Mouse (Mus musculus) CH12F3 (cell line): ENCODE results near the gene Zfp488.

Experiments used
- in situ Hi-C: fragments of 300-500 bp; cut with MboI; formaldehyde crosslinking; loops from 2 replicates; pipeline ENCODE4 v1.14.3; 2020; ENCODE audit warnings: low sequenced_read_pairs

Gene Zfp488

DNA sequence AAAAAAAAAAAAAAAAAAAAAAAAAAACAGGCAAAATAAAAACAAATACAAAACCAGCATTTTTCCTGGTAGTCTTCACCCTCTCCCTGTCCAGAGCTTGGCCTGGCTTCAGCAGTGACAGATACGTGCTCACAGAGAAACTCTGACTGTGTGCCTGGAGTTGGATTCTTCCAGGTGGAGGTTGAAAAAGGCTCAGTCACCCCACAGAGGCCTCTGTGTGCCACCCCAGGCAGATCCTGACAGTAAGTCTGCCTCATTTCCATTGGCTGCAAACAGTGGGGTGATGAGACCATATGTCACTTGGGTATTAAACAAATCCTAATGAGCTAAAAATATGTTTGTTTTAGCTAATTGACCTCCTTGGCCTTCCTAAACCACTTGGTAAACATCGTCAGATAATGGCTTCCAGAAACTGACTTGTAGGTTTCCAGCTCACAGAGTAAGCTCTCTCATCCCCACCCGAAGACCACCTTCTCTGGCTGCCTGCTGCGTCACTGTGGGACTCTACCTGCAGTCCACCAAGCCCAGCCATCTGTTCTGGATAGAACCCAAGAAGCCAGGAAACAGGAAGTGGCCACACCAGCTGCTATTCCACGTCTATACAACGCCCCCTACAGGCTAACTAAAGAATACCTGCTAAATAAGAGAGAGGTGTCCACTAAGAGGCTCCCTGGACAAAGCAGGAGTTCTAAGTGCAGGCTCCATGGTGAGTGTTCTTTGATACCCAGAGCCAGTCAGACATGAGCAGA is 26.2 kb downstream of the Zfp488 start:
- in situ Hi-C loops = no loop called here

DNA sequence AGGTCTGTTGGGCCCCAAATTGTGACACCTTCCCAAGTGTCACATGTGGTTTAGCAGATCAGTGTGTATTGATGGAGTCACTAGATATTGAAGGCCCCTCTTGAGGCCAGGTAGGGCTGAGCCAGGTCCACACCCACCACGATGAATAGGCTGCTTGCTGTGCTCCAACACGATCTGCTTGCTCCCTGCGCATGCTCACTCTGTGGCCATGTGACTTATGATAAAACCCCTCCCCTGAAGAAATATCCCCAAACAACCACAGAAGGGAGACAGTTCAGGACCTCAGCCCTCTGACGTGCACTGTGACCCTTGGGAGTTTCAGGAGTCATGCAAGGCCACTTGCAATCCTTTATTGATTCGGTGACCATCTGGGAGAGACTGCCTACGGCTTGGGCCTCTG is 32.4 kb downstream of the Zfp488 start:
- in situ Hi-C loops = no loop called here

DNA sequence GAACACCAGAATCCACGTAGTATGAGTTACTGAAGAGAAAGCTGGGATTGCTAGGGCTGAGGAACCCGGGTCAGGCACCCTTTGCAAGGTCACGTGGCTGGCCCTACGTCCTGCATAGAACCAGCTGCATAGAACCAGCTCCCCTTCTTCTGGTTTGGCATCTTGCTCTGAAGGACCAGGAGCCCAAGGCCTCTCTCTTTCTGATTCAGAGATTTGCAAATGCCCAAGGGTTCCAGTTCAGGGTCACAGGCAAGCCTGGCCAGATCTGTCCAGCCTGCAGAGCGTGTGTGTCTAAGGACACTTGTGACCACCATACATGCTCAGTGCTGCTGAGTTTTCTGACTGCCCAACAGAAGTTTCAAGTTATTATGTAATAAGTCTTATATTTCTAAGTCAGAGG is 36.3 kb downstream of the Zfp488 start:
- in situ Hi-C loops = no loop called here

DNA sequence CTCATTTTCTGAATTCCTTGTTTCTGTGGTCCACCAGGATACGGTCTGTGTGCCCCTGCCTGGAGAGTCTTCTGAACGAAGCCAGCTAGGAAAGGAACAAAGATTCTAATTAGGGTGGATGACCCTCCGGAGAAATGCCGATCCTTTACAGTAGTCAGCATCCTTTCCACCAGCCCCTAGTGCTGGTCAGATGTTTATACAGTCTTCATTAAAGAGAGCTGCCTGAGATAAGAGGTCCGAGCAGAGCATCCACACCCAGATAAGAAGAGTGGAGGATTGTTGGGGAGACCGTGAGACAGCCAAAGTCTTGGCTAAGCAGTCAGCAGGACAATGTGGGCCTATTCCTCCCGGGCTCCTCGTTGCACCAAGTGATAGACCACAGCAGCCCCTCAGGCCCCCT is 37.8 kb downstream of the Zfp488 start, which contains the start of gene Gdf2:
Gene Gdf2 (plus strand): TSS at position 301 of the 400 bp plus-strand sequence.
- in situ Hi-C loops = no loop called here

DNA sequence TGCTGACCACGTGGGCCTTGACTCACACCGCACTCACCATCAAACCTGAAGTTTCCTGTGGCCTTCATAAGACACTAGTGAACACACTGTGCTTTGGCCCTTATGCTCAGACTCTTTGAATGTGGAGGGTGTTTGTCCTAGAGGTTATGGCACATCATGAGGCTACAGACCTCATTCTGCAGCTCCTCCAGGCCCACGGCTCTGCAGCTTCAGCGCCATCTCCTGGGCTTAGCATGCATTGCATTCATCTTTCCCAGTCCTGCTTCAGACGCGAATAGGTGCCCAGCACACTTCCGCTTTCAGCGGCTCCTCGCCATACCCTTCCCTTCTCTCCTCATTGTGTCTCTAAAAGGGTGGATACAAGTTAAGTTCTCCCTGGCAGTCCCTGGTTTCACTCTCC is 39.4 kb downstream of the Zfp488 start:
- in situ Hi-C loops = no loop called here

DNA sequence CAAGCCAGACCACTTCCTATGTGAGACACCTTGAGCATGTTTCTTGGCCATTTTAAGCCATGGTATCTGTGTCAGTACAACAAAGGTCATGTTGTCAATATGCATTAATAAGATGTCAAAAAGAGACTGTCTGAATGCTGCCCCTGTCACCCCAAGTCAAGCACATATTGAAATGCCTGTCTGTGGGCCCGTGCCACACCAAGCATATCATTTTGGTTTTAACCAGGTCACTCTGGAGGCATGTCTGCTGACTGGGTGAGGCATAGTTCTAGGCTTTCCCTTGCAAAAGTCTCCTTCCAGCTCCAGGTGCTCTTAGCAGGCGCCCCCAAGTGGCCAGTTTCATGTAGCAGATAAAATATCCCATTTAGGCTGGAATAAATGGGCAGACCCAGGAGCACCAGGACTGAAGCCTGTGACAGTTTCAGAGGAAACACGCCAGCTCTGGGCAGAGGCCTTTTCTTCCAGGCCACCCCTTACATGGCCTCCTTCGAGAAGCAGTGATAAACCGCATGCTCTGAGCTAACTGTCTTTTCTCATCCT is 44.7 kb downstream of the Zfp488 start:
- in situ Hi-C loops = no loop called here

DNA sequence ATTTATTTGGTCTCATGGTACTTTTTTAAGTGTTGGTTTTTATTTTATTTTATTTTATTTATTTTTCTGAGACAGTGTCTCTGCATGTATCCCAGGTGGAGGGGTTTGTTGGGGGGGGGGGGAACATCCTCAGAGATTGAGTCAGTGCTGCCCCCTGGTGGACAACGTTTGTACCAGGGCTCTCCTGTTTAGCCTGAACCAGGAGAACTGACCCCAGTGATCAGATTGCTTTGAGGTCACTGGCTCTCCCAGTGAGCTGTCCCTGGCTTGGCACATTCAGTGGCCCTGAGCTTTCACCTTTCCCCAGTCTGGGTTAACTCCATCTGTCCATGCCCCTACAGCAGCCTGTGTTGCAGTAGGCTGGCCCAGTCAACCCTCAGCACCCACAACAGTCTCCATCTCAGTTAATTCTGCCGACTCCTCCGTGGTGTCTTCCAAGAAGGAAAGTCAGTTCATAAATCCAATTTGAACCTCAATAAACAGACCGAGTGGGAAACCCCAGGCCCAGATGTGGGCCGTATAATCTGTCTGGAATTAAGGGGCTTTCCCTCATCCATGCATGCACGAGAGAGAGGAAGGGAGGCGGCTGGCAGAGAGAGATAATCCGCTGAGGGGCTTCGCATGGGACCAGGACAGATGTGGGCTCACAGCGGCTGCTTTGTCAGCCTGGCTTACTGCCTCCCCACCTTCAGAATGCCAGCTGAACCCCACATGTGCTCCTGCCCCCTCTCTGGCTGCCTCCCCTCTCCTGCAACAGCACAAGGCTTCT is 45.4 kb downstream of the Zfp488 start:
- in situ Hi-C loops = no loop called here

DNA sequence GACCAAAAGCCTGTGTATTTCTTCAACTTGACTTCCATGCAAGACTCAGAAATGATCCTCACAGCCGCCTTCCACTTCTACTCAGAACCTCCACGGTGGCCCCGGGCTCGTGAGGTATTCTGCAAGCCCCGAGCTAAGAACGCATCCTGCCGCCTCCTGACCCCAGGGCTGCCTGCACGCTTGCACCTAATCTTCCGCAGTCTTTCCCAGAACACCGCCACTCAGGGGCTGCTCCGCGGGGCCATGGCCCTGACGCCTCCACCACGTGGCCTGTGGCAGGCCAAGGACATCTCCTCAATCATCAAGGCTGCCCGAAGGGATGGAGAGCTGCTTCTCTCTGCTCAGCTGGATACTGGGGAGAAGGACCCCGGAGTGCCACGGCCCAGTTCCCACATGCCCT is 46.7 kb downstream of the Zfp488 start:
- in situ Hi-C loops = no loop called here

DNA sequence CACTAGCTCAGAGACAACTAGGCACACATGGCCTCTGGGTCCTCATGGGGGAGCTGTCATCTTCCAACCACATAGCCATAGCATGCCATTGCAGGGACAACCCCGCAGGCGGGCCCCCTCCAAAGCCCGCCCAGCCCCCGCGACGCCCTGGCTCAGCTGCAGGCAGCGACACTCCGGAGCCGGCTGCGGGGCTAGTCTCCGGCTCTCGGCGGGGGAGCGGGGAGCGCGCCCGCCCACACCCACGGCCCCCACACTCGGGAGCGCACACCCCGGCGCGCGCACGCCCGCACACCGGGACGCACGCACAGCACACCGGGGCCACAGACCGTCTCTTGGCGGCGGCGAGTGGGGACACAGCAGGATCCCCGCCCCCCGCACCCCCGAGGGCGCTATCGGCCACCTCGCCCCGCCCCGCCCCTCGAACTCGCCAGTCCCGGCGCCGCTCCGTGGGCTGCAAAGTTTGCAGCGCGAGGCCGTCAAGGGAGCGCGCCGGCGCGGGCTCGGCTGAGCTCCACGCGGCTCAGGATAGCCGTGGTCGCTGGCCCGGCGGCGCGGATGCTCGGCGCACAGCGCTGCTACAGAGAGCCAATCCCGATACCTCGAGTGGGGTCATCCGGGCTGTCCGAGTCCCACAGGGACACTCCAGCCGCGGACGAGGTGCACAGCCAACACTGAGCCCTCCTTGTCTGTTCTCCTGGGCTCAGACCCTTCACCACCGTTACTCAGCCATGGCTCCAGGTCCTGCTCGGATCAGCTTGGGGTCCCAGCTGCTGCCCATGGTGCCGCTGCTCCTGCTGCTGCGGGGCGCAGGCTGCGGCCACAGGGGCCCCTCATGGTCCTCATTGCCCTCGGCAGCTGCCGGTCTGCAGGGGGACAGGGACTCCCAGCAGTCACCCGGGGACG is 55.1 kb downstream of the Zfp488 start, which contains the start of gene Gdf10:
Gene Gdf10 (plus strand): TSS at position 420 of the 903 bp plus-strand sequence.
- in situ Hi-C loops = no loop called here

DNA sequence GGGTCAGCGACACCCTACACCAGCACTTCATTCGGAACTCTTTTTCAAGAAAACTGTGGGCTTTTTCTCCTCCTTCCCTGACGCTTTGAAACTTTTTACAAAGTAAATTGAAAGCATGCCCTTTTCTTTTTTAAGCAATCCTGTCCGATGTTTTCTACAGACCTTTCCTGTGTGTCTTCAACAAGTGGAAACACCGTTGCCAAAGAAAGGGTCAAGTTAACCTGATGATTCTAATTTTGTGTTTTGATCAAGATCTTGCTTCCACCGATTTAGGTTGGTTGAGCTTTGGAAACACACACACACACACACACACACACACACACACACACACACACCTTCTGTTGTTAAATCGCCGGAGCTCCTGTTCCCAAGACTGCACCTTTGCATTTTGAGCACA is 55.8 kb downstream of the Zfp488 start:
- in situ Hi-C loops = no loop called here

DNA sequence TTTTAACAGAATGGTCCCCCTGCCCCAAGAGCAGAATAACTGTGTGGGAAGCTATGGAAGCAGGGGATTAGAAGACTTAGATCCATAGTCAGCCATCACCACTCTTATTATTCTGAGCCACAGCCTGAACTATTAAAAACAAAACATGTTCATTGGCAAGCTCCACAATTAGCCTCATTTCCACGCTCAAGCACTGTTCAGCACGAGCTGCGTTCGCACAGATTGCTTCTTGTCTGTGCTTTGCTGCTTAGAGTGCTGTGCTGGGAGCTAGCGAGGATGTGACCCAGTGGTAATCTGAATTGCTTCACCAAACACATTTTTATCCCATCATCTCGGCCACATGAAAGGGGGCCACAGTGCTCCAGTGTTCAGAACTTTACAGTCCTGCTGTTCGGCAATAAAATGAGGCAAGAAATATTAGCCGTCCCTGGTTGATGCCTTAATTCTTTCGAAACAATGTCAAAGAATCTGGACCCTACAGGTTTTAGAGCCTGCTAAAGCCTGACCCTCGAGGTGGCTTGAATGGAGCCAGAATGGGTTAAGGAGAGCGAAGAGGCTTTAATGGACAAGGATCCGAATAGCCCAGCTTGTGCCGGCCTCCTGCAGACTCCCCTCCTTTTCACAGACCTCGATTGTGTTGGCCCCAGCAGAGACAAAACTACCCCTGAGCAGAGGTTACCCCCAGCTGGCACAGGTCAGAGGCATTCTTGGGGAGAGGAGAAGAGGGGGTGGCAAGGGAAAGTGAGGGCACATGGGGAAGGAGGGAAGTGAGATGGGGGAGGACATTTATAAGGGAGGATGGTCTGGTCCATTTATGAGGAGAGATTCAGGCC is 57.6 kb downstream of the Zfp488 start:
- in situ Hi-C loops = no loop called here
